Mouse (Mus musculus) G1E (cell line): Measurements from ENCODE around the gene Mbtps2. TPM values are rescaled to one million over a fixed set of nuclear protein-coding genes. Genes with fewer than 3 reads are reported as not detected.

Source experiments
- ATAC-seq: 2 replicates; pipeline ENCODE4 v1.8.0; 2016; ENCODE audit warnings: mild to moderate bottlenecking; ENCODE audit not compliant: insufficient number of reproducible peaks, poor library complexity, low FRiP score, severe bottlenecking; ENCODE audit errors: extremely low read depth
- DNase-seq: peaks from one replicate; pipeline ENCODE4 v3.0.0; 2012; ENCODE audit warnings: low spot score
- H3K27me3 ChIP-seq: 2 replicates; pipeline ENCODE4 v1.6.1; 2012; ENCODE audit warnings: mild to moderate bottlenecking, low read length, inconsistent platforms; ENCODE audit not compliant: insufficient read depth
- H3K36me3 ChIP-seq: replicated peaks from 2 replicates; pipeline ENCODE3; 2012; ENCODE audit warnings: mild to moderate bottlenecking, inconsistent platforms
- H3K4me1 ChIP-seq: 2 replicates; pipeline ENCODE4 v1.6.1; 2012; ENCODE audit warnings: low read depth, low read length, inconsistent platforms, mixed read lengths; ENCODE audit not compliant: insufficient read depth
- H3K4me3 ChIP-seq: 2 replicates; pipeline ENCODE4 v1.5.1; 2012; ENCODE audit warnings: low read depth, mild to moderate bottlenecking, inconsistent platforms, low read length, moderate library complexity, mixed read lengths
- H3K9me3 ChIP-seq: replicated peaks from 2 replicates; pipeline ENCODE4 v1.6.1; 2012; ENCODE audit warnings: inconsistent platforms
- CTCF ChIP-seq: IDR thresholded peaks from 2 replicates; pipeline ENCODE4 v1.5.1; 2012; ENCODE audit warnings: low read depth, low read length, inconsistent platforms, mixed read lengths
- GATA1 ChIP-seq: IDR thresholded peaks from 2 replicates; pipeline ENCODE4 v1.6.1; 2012; ENCODE audit warnings: borderline replicate concordance, low read length, inconsistent platforms, mixed read lengths
- GATA2 ChIP-seq: IDR thresholded peaks from 2 replicates; pipeline ENCODE4 v1.6.1; 2012; ENCODE audit warnings: low read depth, low read length, inconsistent platforms, borderline replicate concordance
- POLR2AphosphoS5 ChIP-seq: IDR thresholded peaks from 2 replicates; pipeline ENCODE4 v1.6.1; 2012; ENCODE audit warnings: low read depth, low read length, inconsistent platforms; ENCODE audit not compliant: insufficient replicate concordance
- TAL1 ChIP-seq: conservative IDR thresholded peaks from 2 replicates; pipeline ENCODE4 v1.6.1; 2012; ENCODE audit warnings: low read depth, low read length, inconsistent platforms, mixed read lengths
- polyA plus RNA-seq: library from polyadenylated mRNA; stranded (reverse); fragments of >175 nt; gene quantifications from 2 replicates; pipeline ENCODE4 v1.2.3, GENCODE M21; 2012
- total RNA-seq, 2 experiments: library from RNA; stranded (forward) in 1 of 2; stranded (reverse) in 1 of 2; fragments of 200-1000 nt in 1 of 2; fragments of >200 nt in 1 of 2; fragmentation: Nextera tagmentation in 1 of 2; gene quantifications; 2 replicates each; pipeline ENCODE4 v1.2.3; 2014 to 2017

The Mbtps2 gene
- total and polyA plus RNA-seq, 3 experiments = 6.3 to 44.5 (median 19.1) TPM

- H3K36me3 ChIP-seq = peaks cover 27% of the 10 kb centered on the region
- H3K27me3 ChIP-seq = no peaks in the 10 kb centered on the region
- ATAC-seq = no peak
- no peaks in the 10 kb centered on the region for H3K4me1 ChIP-seq
- no peak overlapping the region for H3K4me3 ChIP-seq
- TF ChIP-seq GATA1 = no peak
- TF ChIP-seq POLR2AphosphoS5 = no peak
- no peak for TF ChIP-seq CTCF
- no peak for TF ChIP-seq TAL1
- TF ChIP-seq GATA2 = no peak
- no peak for DNase-seq
- H3K9me3 ChIP-seq = no peaks in the 10 kb centered on the region
Observed at GRCm38 (mm10) chrX:157547082-157547481, 51.4 kb downstream of the Mbtps2 start.

DNA sequence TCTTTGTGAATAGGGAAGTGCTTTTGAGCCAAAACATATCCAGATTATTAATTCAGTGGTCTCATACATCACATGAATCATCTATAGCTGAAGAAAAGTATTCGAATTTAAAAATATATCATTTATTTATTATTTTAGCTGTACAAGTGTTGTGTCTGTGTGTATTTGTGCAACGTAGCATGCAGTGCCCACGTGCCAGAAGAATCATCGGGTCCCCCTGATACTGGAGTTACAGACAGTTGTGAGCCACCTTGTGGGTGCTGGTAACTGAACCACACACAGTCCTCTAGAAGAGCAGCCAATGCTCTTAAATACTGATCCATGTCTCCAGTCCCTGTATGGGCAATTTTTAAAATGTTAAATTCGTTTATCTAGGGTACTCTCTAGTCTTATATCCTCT lies 92.1 kb downstream of the Mbtps2 start:
- Histone ChIP-seq H3K4me3 (no peak overlapping the region), H3K27me3 (peaks cover 14% of the 10 kb centered on the region), H3K4me1 (no peaks in the 10 kb centered on the region), H3K9me3 (no peaks in the 10 kb centered on the region), H3K36me3 (no peaks in the 10 kb centered on the region)
- TF ChIP-seq GATA2 (no peak), POLR2AphosphoS5 (no peak), CTCF (no peak), GATA1 (no peak), TAL1 (no peak)
- DNase-seq = no peak
- no peak for ATAC-seq

GRCm38 (mm10) chrX:157504506-157504905 lies 94.0 kb downstream of the Mbtps2 start:
- H3K4me1 ChIP-seq = no peaks in the 10 kb centered on the region
- ATAC-seq (no peak), DNase-seq (no peak)
- H3K4me3 ChIP-seq = no peak overlapping the region
- H3K27me3 ChIP-seq = peaks cover 14% of the 10 kb centered on the region
- no peak for TF ChIP-seq TAL1
- no peak for TF ChIP-seq GATA1
- no peak for TF ChIP-seq GATA2
- no peak for TF ChIP-seq CTCF
- no peak for TF ChIP-seq POLR2AphosphoS5
- no peaks in the 10 kb centered on the region for H3K9me3 ChIP-seq
- H3K36me3 ChIP-seq = no peaks in the 10 kb centered on the region

DNA sequence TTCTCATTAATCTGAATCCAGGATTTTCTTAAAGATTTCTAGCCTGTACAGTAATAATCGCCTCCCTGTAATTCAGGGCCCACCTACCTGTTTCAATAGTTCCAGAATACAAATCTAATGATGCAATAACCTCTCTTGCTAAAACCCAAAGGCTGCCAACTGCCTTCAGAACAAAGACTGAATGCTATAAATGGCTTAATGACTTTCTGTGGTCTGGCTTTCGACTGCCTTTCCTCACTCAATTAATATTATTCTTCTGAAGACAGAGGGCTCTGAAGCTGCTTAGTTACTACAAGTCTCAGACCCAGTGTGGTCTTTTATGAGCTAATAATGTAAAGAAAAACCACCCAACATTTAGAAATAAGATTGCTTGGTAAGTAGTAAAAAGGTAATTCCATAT lies 96.6 kb downstream of the Mbtps2 start:
- Histone ChIP-seq H3K9me3 (no peaks in the 10 kb centered on the region), H3K4me3 (no peak overlapping the region), H3K27me3 (peaks cover 7% of the 10 kb centered on the region), H3K4me1 (no peaks in the 10 kb centered on the region), H3K36me3 (no peaks in the 10 kb centered on the region)
- ATAC-seq = no peak
- TF ChIP-seq POLR2AphosphoS5 (no peak), GATA1 (no peak), CTCF (no peak), TAL1 (no peak), GATA2 (no peak)
- DNase-seq = no peak

DNA sequence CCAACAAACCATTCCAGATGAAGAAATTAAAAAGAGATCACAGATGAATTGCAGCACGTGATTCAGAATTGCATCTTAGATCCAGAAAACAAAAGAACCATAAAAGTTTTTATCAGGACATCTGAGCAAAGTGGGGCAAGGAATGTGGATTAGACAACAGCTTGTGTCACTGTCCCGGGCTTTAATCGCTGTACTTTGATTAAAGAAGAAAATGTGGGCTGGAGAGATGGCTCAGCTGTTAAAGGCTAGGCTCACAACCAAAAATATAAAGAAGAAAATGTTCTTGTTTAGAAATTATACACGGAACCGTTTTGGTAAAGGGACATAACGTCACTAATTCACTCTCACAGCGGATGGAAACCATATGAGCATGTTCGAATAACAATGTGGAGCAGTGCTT lies 98.5 kb downstream of the Mbtps2 start:
- DNase-seq (no peak), ATAC-seq (no peak)
- TF ChIP-seq GATA2 (no peak), TAL1 (no peak), GATA1 (no peak), CTCF (no peak), POLR2AphosphoS5 (no peak)
- Histone ChIP-seq H3K4me3 (no peak overlapping the region), H3K9me3 (no peaks in the 10 kb centered on the region), H3K27me3 (peaks cover 7% of the 10 kb centered on the region), H3K4me1 (no peaks in the 10 kb centered on the region), H3K36me3 (no peaks in the 10 kb centered on the region)

DNA sequence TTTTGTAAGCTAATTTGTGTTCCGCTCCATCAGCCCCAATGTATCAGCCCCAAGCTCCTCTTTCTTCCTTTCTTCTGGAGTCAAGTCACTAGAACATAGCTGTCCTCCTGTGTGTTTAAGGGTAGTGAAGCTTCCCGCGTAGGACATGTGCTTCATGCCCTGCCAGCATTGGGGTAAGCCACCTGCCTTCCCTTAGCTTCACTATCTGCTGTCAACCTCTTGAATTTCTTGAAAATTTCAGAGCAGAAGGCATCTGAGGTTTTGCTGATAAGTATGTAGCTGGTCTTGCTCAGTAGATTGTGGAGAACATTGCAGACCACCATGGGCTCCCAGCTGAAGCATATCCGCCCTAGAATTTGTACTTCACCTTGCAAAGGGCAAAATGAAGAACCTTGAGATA lies 105.4 kb downstream of the Mbtps2 start:
- H3K9me3 ChIP-seq = no peaks in the 10 kb centered on the region
- H3K4me3 ChIP-seq = no peak overlapping the region
- no peak for DNase-seq
- no peaks in the 10 kb centered on the region for H3K27me3 ChIP-seq
- H3K36me3 ChIP-seq = no peaks in the 10 kb centered on the region
- H3K4me1 ChIP-seq = peaks cover 9% of the 10 kb centered on the region
- ATAC-seq = no peak
- TF ChIP-seq CTCF = no peak
- TF ChIP-seq TAL1 = no peak
- no peak for TF ChIP-seq GATA2
- no peak for TF ChIP-seq GATA1
- no peak for TF ChIP-seq POLR2AphosphoS5
